ENCODE assay signal across 13 mouse cellular contexts in the genomic region with DNA sequence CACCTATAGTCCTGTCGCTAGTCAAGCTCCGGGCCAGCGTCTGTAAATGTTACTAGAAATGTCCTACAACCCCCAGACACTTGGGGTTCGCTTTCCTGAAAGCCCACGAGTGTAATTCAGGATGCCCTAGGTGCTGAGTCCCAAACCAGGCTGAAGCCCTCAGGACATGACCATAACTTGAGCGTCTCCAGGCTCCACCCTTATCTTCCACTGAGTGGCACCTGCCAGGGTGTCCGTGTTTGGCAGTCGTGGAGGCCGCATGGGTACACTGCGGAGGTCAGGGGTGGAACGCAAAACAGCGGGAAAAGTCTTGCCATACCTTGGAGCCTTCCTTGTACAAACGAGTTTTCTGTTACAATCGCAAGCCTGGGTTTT. TPM values are rescaled to one million over a fixed set of nuclear protein-coding genes. Genes with fewer than 3 reads are reported as not detected.
A peak's percentile ranks its signal among the peaks of the same experiment; 100 is the strongest.
DNase-seq lines count a peak whose midpoint lies in the region; ATAC-seq and TF ChIP-seq lines count a peak whose summit lies in the region.
"Had no signal": no experiment of that assay in that cellular context is flagged by ENCODE, and none has a peak within 500 bp of the region (broad histone marks: within the 10 kb centered on the region; RNA-seq: fewer than 3 reads in every experiment).

No protein-coding gene starts in this region.

- peaks cover 99% of the 10 kb centered on the region for H3K27me3 ChIP-seq in heart, embryonic 10.5 days (ENCODE audit: insufficient read depth, poor library complexity, severe bottlenecking)
- H3K27me3 ChIP-seq in lung, postnatal 0 days (replicated peaks; ENCODE audit: insufficient read depth, low read length): peaks cover 93% of the 10 kb centered on the region
- peaks cover 93% of the 10 kb centered on the region for H3K27me3 ChIP-seq in stomach, embryonic 15.5 days (replicated peaks)

- H3K9me3 ChIP-seq in heart, embryonic 10.5 days: no peaks in the 10 kb centered on the region
- no peaks in the 10 kb centered on the region for H3K9me3 ChIP-seq in lung, postnatal 0 days (ENCODE audit: low read length)
- no peaks in the 10 kb centered on the region for H3K9me3 ChIP-seq in stomach, embryonic 15.5 days

- no peaks in the 10 kb centered on the region for H3K36me3 ChIP-seq in heart, embryonic 10.5 days
- H3K36me3 ChIP-seq in lung, postnatal 0 days (ENCODE audit: insufficient read depth, low read length): no peaks in the 10 kb centered on the region
- no peaks in the 10 kb centered on the region for H3K36me3 ChIP-seq in stomach, embryonic 15.5 days

- no peak overlapping the region for H3K9ac ChIP-seq in lung, postnatal 0 days (replicated peaks; ENCODE audit: low read depth)
- H3K9ac ChIP-seq in stomach, embryonic 15.5 days: no peak overlapping the region

- no peak for DNase-seq in heart, embryonic 10.5 days (ENCODE audit: low spot score)
- DNase-seq in heart, postnatal 25 days (ENCODE audit: low spot score): no peak
- DNase-seq in lung, postnatal 0 days (ENCODE audit: low spot score): no peak
- DNase-seq in lung, postnatal 14 days: no peak
- peak; percentile 30 for DNase-seq in induced T-regulatory cell, adult 2 months (ENCODE audit: low read depth)
- no peak for DNase-seq in right cerebral cortex, postnatal 36 days (ENCODE audit: low spot score in 2 of 2)
- no peak for DNase-seq in ovary, postnatal 14 days (ENCODE audit: low spot score)
- DNase-seq: cerebellum, adult 11 months had no signal

- no peak overlapping the region for H3K27ac ChIP-seq in heart, embryonic 10.5 days
- no peak overlapping the region for H3K27ac ChIP-seq in lung, postnatal 0 days (ENCODE audit: low read length)
- H3K27ac ChIP-seq in stomach, embryonic 15.5 days: no peak overlapping the region

- 0 out of 2 replicates have a peak overlapping the region, but pooled peaks have one; percentile 27 for H3K4me2 ChIP-seq in lung, postnatal 0 days (replicated peaks; ENCODE audit: low read depth, low read length)
- H3K4me2 ChIP-seq in stomach, embryonic 15.5 days: no peak overlapping the region

- no peak for TF ChIP-seq EP300 in lung, postnatal 0 days (IDR thresholded peaks at IDR 0.05)

- 1% methylated on average over 14 of the region's 14 CpGs for WGBS in heart, embryonic 10.5 days
- WGBS in lung, postnatal 0 days: 2% methylated on average over 14 of the region's 14 CpGs
- 2% methylated on average over 14 of the region's 14 CpGs for WGBS in stomach, embryonic 15.5 days

- intact Hi-C loops in heart, postnatal 25 days (cut with DNase I): loop anchor here (5.0 kb wide), 2 partner anchors 75 to 475 kb away; partner anchors contain the start of gene Pax2

- ATAC-seq in lung, postnatal 0 days: no peak
- ATAC-seq in stomach, embryonic 15.5 days (ENCODE audit: insufficient read depth, low FRiP score, low read depth): no peak
- ATAC-seq: forebrain, embryonic 16.5 days had no signal

- peaks cover 63% of the 10 kb centered on the region for H3K4me1 ChIP-seq in heart, embryonic 10.5 days
- H3K4me1 ChIP-seq in lung, postnatal 0 days (ENCODE audit: insufficient read depth, low read depth, low read length): 0 out of 2 replicates have a peak, but pooled peaks cover 3% of the 10 kb centered on the region
- H3K4me1 ChIP-seq in stomach, embryonic 15.5 days: peaks cover 40% of the 10 kb centered on the region

- no peak for TF ChIP-seq CTCF in lung, postnatal 0 days (IDR thresholded peaks at IDR 0.05)

- peak overlapping the region; percentile 47 for H3K4me3 ChIP-seq in heart, embryonic 10.5 days
- peak overlapping the region; percentile 21; the same call in 1 of the 2 replicates for H3K4me3 ChIP-seq in lung, postnatal 0 days (ENCODE audit: low read depth, low read length)
- peak overlapping the region; percentile 8; the same call in 1 of the 2 replicates for H3K4me3 ChIP-seq in stomach, embryonic 15.5 days (replicated peaks)

RNA-seq across cellular contexts. Expression of gene Lbx1, which starts 3.6 kb away (rescaled TPM):
- polyA plus RNA-seq in heart, embryonic 10.5 days (2016; fragmentation: Nextera tagmentation; extraction: Ambion mirVana): 0.20 and 1.0 TPM in 2 replicates
- under 1 TPM in 1 of 2 experiments, not detected in 1; 0.29 TPM for total RNA-seq in heart, postnatal 25 days (2021)
- not detected in 2 replicates for polyA plus RNA-seq in lung, postnatal 0 days (2015; fragmentation: Nextera tagmentation; extraction: Ambion mirVana)
- 0.05 TPM in 1 of 2 replicates, not detected in the other for polyA plus RNA-seq in stomach, embryonic 15.5 days (2015; fragmentation: Nextera tagmentation; extraction: Ambion mirVana)
- total RNA-seq: layer of hippocampus, postnatal 10 days; megakaryocyte, adult 5-6 weeks had no signal
- polyA plus RNA-seq: forebrain, embryonic 16.5 days; small intestine, adult 2 months had no signal
